35 mouse cellular contexts compared by ENCODE assay signal in genomic region chr17:8272951-8273350, GRCm38 (mm10). TPM values are rescaled to one million over a fixed set of nuclear protein-coding genes. Genes with fewer than 3 reads are reported as not detected.
A peak's percentile ranks its signal among the peaks of the same experiment; 100 is the strongest.
DNase-seq lines count a peak whose midpoint lies in the region; ATAC-seq and TF ChIP-seq lines count a peak whose summit lies in the region.
"Had no signal": no experiment of that assay in that cellular context is flagged by ENCODE, and none has a peak within 500 bp of the region (broad histone marks: within the 10 kb centered on the region; RNA-seq: fewer than 3 reads in every experiment).

No protein-coding gene starts in this region.

- peak; percentile 30 for DNase-seq in liver
- DNase-seq in liver, embryonic 11.5 days (ENCODE audit: low spot score), result no peak
- DNase-seq in liver, embryonic 14.5 days (ENCODE audit: low read depth in 3 of 3, low spot score in 3 of 3), result no peak
- DNase-seq in right cerebral cortex, postnatal 10 days (ENCODE audit: low spot score in 2 of 2), result no peak
- no peak for DNase-seq in heart, embryonic 10.5 days (ENCODE audit: low spot score)
- DNase-seq: cerebellum, adult 11-12 months; cerebellum, adult 9-11 months; gastrocnemius, postnatal 10 days; heart, postnatal 4 days; kidney, adult 11 months; kidney, postnatal 25 days; lung, embryonic 14.5 days; retina, postnatal 1 day; right cerebral cortex, postnatal 25 days; thymus, postnatal 25 days had no signal

- H3K4me3 ChIP-seq in liver, embryonic 11.5 days (ENCODE audit: low read depth, low read length), result no peak overlapping the region
- no peak overlapping the region for H3K4me3 ChIP-seq in liver, embryonic 14.5 days (ENCODE audit: insufficient read depth in 1 of 2, low read depth in 2 of 2, low read length in 2 of 2)
- H3K4me3 ChIP-seq in heart, embryonic 10.5 days, result no peak overlapping the region
- H3K4me3 ChIP-seq: erythroblast, embryonic 14.5 days; hindbrain, embryonic 13.5 days; kidney, embryonic 15.5 days; layer of hippocampus, adult 2 months; left cerebral cortex, adult 2 months; limb, embryonic 12.5 days; midbrain, embryonic 15.5 days; neural tube, embryonic 15.5 days; stomach, embryonic 15.5 days had no signal

- no peaks in the 10 kb centered on the region for H3K9me3 ChIP-seq in liver, embryonic 11.5 days (ENCODE audit: control insufficient read depth, low read length)
- H3K9me3 ChIP-seq in liver, embryonic 14.5 days (ENCODE audit: control insufficient read depth, low read length), result no peaks in the 10 kb centered on the region
- no peaks in the 10 kb centered on the region for H3K9me3 ChIP-seq in heart, embryonic 10.5 days
- H3K9me3 ChIP-seq: hindbrain, embryonic 13.5 days; kidney, embryonic 15.5 days; limb, embryonic 12.5 days; midbrain, embryonic 15.5 days; neural tube, embryonic 15.5 days; stomach, embryonic 15.5 days had no signal

- H3K4me1 ChIP-seq in liver, embryonic 11.5 days (replicated peaks; ENCODE audit: control insufficient read depth, insufficient read depth, low read length), result 0 out of 2 replicates have a peak, but pooled peaks cover 2% of the 10 kb centered on the region
- peaks cover 0 to 10% of the 10 kb centered on the region in 2 experiments; a peak in 2 of 4 replicates for H3K4me1 ChIP-seq in liver, embryonic 14.5 days (replicated peaks; ENCODE audit: control insufficient read depth in 2 of 2, insufficient read depth in 2 of 2, low read length in 1 of 2)
- peaks cover 14% of the 10 kb centered on the region; the same call in 1 of the 2 replicates for H3K4me1 ChIP-seq in heart, embryonic 10.5 days
- H3K4me1 ChIP-seq: hindbrain, embryonic 13.5 days; midbrain, embryonic 15.5 days; neural tube, embryonic 15.5 days; stomach, embryonic 15.5 days had no signal

- no peak for TF ChIP-seq EP300 in liver, embryonic 14.5 days (IDR thresholded peaks at IDR 0.05; ENCODE audit: low read depth)

- no peak overlapping the region for H3K9ac ChIP-seq in liver, embryonic 11.5 days (ENCODE audit: low read depth, low read length)
- H3K9ac ChIP-seq in liver, embryonic 14.5 days (replicated peaks), result no peak overlapping the region
- H3K9ac ChIP-seq: hindbrain, embryonic 13.5 days; kidney, embryonic 15.5 days; limb, embryonic 12.5 days; lung, embryonic 14.5 days; midbrain, embryonic 15.5 days; neural tube, embryonic 15.5 days; stomach, embryonic 15.5 days had no signal

- no peak for TF ChIP-seq CTCF in liver, embryonic 14.5 days (IDR thresholded peaks at IDR 0.05; ENCODE audit: low read depth)

- no peak overlapping the region for H3K27ac ChIP-seq in liver, embryonic 11.5 days (ENCODE audit: low read depth, low read length)
- H3K27ac ChIP-seq in liver, embryonic 14.5 days, result no peak overlapping the region
- H3K27ac ChIP-seq in heart, embryonic 10.5 days, result no peak overlapping the region
- H3K27ac ChIP-seq: hindbrain, embryonic 13.5 days; kidney, embryonic 15.5 days; layer of hippocampus, adult 2 months; left cerebral cortex, adult 2 months; limb, embryonic 12.5 days; midbrain, embryonic 15.5 days; neural tube, embryonic 15.5 days; stomach, embryonic 15.5 days had no signal

- WGBS in liver, embryonic 11.5 days, result 50% methylated on average over 6 of the region's 6 CpGs
- 46% methylated on average over 6 of the region's 6 CpGs for WGBS in liver, embryonic 14.5 days (ENCODE audit: insufficient replicate concordance)
- WGBS in heart, embryonic 10.5 days, result 55% methylated on average over 6 of the region's 6 CpGs

- no peak overlapping the region for H3K4me2 ChIP-seq in liver, embryonic 11.5 days
- no peak overlapping the region for H3K4me2 ChIP-seq in liver, embryonic 14.5 days (ENCODE audit: low read depth)
- H3K4me2 ChIP-seq: heart, embryonic 11.5 days; hindbrain, embryonic 13.5 days; kidney, embryonic 15.5 days; limb, embryonic 12.5 days; lung, embryonic 14.5 days; midbrain, embryonic 15.5 days; neural tube, embryonic 15.5 days; stomach, embryonic 15.5 days had no signal

- no peaks in the 10 kb centered on the region for H3K36me3 ChIP-seq in liver, embryonic 11.5 days (ENCODE audit: control insufficient read depth, insufficient read depth, low read length)
- no peaks in the 10 kb centered on the region for H3K36me3 ChIP-seq in liver, embryonic 14.5 days (replicated peaks; ENCODE audit: control insufficient read depth, insufficient read depth, low read depth)
- H3K36me3 ChIP-seq in heart, embryonic 10.5 days, result no peaks in the 10 kb centered on the region
- H3K36me3 ChIP-seq: hindbrain, embryonic 13.5 days; kidney, embryonic 15.5 days; limb, embryonic 12.5 days; midbrain, embryonic 15.5 days; neural tube, embryonic 15.5 days; stomach, embryonic 15.5 days had no signal

- no peak for ATAC-seq in liver, embryonic 11.5 days (replicated peaks; ENCODE audit: low FRiP score)
- ATAC-seq in granulocyte monocyte progenitor cell, adult 5-6 weeks (replicated peaks; ENCODE audit: poor library complexity, severe bottlenecking), result peak; percentile 52
- peak; percentile 55 for ATAC-seq in liver, embryonic 14.5 days (ENCODE audit: insufficient read depth)
- peak; percentile 42 for ATAC-seq in megakaryocyte progenitor cell, adult 5-6 weeks (replicated peaks; ENCODE audit: poor library complexity)
- ATAC-seq: activated CD4-positive, CD25-positive, alpha-beta regulatory T cell, adult 4 months; forebrain, embryonic 16.5 days; midbrain, embryonic 15.5 days had no signal

- 0 out of 2 replicates have a peak, but pooled peaks cover 7% of the 10 kb centered on the region for H3K27me3 ChIP-seq in liver, embryonic 11.5 days (replicated peaks; ENCODE audit: control insufficient read depth, insufficient read depth, low read length)
- no peaks in the 10 kb centered on the region for H3K27me3 ChIP-seq in liver, embryonic 14.5 days (ENCODE audit: control insufficient read depth, insufficient read depth, low read length)
- peaks cover 28% of the 10 kb centered on the region for H3K27me3 ChIP-seq in heart, embryonic 10.5 days (ENCODE audit: insufficient read depth, poor library complexity, severe bottlenecking)
- H3K27me3 ChIP-seq: kidney, embryonic 15.5 days; midbrain, embryonic 15.5 days; neural tube, embryonic 15.5 days; stomach, embryonic 15.5 days had no signal

RNA-seq across cellular contexts. Expression of gene Mpc1, which starts 9.8 kb away (rescaled TPM):
- 123 and 129 TPM in 2 replicates for polyA plus RNA-seq in liver, embryonic 11.5 days (2014; fragmentation: Nextera tagmentation; extraction: Ambion mirVana)
- 153 and 168 TPM in 2 replicates for total RNA-seq in granulocyte monocyte progenitor cell, adult 5-6 weeks (2014; fragmentation: Nextera tagmentation)
- 161 and 207 TPM in 2 replicates for total RNA-seq in granulocyte monocyte progenitor cell, adult 5-6 weeks (2017)
- 45.9 and 50.5 TPM in 2 replicates for polyA plus RNA-seq in liver, embryonic 14.5 days (2012; rRNA removed)
- 150 and 151 TPM in 2 replicates for polyA plus RNA-seq in liver, embryonic 14.5 days (2014; fragmentation: Nextera tagmentation; extraction: Ambion mirVana)
- 234 and 269 TPM in 2 replicates for total RNA-seq in megakaryocyte progenitor cell, adult 5-6 weeks (2015)
- total RNA-seq in megakaryocyte progenitor cell, adult 5-6 weeks (2017), result 143 and 175 TPM in 2 replicates
- polyA plus RNA-seq in heart, embryonic 10.5 days (2016; fragmentation: Nextera tagmentation; extraction: Ambion mirVana), result 96.2 and 144 TPM in 2 replicates

RNA-seq across cellular contexts. Expression of gene Ccr6, which starts 37.1 kb away (rescaled TPM):
- polyA plus RNA-seq in liver, embryonic 11.5 days (2014; fragmentation: Nextera tagmentation; extraction: Ambion mirVana), result not detected in 2 replicates
- not detected in 2 replicates for total RNA-seq in granulocyte monocyte progenitor cell, adult 5-6 weeks (2014; fragmentation: Nextera tagmentation)
- total RNA-seq in granulocyte monocyte progenitor cell, adult 5-6 weeks (2017), result not detected in 2 replicates
- 0.04 TPM in 1 of 2 replicates, not detected in the other for polyA plus RNA-seq in liver, embryonic 14.5 days (2012; rRNA removed)
- not detected in 2 replicates for polyA plus RNA-seq in liver, embryonic 14.5 days (2014; fragmentation: Nextera tagmentation; extraction: Ambion mirVana)
- not detected in 2 replicates for total RNA-seq in megakaryocyte progenitor cell, adult 5-6 weeks (2015)
- not detected in 2 replicates for total RNA-seq in megakaryocyte progenitor cell, adult 5-6 weeks (2017)
- not detected in 2 replicates for polyA plus RNA-seq in heart, embryonic 10.5 days (2016; fragmentation: Nextera tagmentation; extraction: Ambion mirVana)
- total RNA-seq: adrenal gland, postnatal 14 days; gastrocnemius, postnatal 10 days; heart, postnatal 4 days; layer of hippocampus, postnatal 14 days; left cerebral cortex, adult 2 months; left cerebral cortex, postnatal 25 days had no signal
- polyA plus RNA-seq: C2C12; embryonic facial prominence, embryonic 14.5 days; erythroblast, embryonic 14.5 days; forebrain, embryonic 11.5 days; forebrain, embryonic 16.5 days; heart, embryonic 11.5 days; hindbrain, embryonic 13.5 days; kidney, embryonic 15.5 days; limb, embryonic 12.5 days; lung, embryonic 14.5 days; midbrain, embryonic 15.5 days; neural tube, embryonic 15.5 days had no signal

RNA-seq across cellular contexts. Expression of gene Sft2d1, which starts 38.0 kb away (rescaled TPM):
- polyA plus RNA-seq in liver, embryonic 11.5 days (2014; fragmentation: Nextera tagmentation; extraction: Ambion mirVana), result 73.2 and 83.3 TPM in 2 replicates
- 84.0 and 86.0 TPM in 2 replicates for total RNA-seq in granulocyte monocyte progenitor cell, adult 5-6 weeks (2014; fragmentation: Nextera tagmentation)
- total RNA-seq in granulocyte monocyte progenitor cell, adult 5-6 weeks (2017), result 32.9 and 33.3 TPM in 2 replicates
- 39.5 and 46.9 TPM in 2 replicates for polyA plus RNA-seq in liver, embryonic 14.5 days (2012; rRNA removed)
- polyA plus RNA-seq in liver, embryonic 14.5 days (2014; fragmentation: Nextera tagmentation; extraction: Ambion mirVana), result 51.7 and 51.9 TPM in 2 replicates
- 150 and 173 TPM in 2 replicates for total RNA-seq in megakaryocyte progenitor cell, adult 5-6 weeks (2015)
- 35.1 and 47.8 TPM in 2 replicates for total RNA-seq in megakaryocyte progenitor cell, adult 5-6 weeks (2017)
- polyA plus RNA-seq in heart, embryonic 10.5 days (2016; fragmentation: Nextera tagmentation; extraction: Ambion mirVana), result 79.4 and 85.3 TPM in 2 replicates
